Mouse (Mus musculus) midbrain, embryonic 12.5 days (tissue): Measurements from ENCODE around the gene Tfb2m. TPM values are rescaled to one million over a fixed set of nuclear protein-coding genes. Genes with fewer than 3 reads are reported as not detected.

ENCODE experiments used
- ATAC-seq: fragments of 200-750 bp; cut with Nextera tagmentation; 2 replicates; pipeline ENCODE4 v1.8.0; 2017; ENCODE audit warnings: low read depth, moderate TSS enrichment, moderate library complexity; ENCODE audit not compliant: low FRiP score
- H3K27ac ChIP-seq: fragments of 300-500 bp; sonication (generic); replicated peaks from 2 replicates; pipeline ENCODE4 v1.5.1; 2016; ENCODE audit warnings: mild to moderate bottlenecking
- H3K27me3 ChIP-seq: fragments of 300-500 bp; sonication (generic); 2 replicates; pipeline ENCODE4 v1.6.1; 2016; ENCODE audit warnings: mild to moderate bottlenecking
- H3K36me3 ChIP-seq: fragments of 300-500 bp; sonication (generic); 2 replicates; pipeline ENCODE4 v1.6.1; 2016
- H3K4me1 ChIP-seq: fragments of 300-500 bp; sonication (generic); 2 replicates; pipeline ENCODE4 v1.6.1; 2016
- H3K4me2 ChIP-seq: fragments of 300-500 bp; sonication (generic); replicated peaks from 2 replicates; pipeline ENCODE4 v1.6.1; 2016; ENCODE audit warnings: mild to moderate bottlenecking, moderate library complexity
- H3K4me3 ChIP-seq: fragments of 300-500 bp; sonication (generic); 2 replicates; pipeline ENCODE4 v1.5.1; 2016; ENCODE audit warnings: mild to moderate bottlenecking
- H3K9ac ChIP-seq: fragments of 300-500 bp; sonication (generic); replicated peaks from 2 replicates; pipeline ENCODE4 v1.6.1; 2016; ENCODE audit warnings: mild to moderate bottlenecking, moderate library complexity
- H3K9me3 ChIP-seq: fragments of 300-500 bp; sonication (generic); 2 replicates; pipeline ENCODE4 v1.6.1; 2016; ENCODE audit warnings: mild to moderate bottlenecking
- WGBS: fragments of 180-500 bp; shearing (Covaris S2); methylation state at CpG from one replicate; pipeline ENCODE4 v1.1.7; 2016; 5-methylcytosine and 5-hydroxymethylcytosine counted together
- polyA plus RNA-seq: library from polyadenylated mRNA; unstranded; fragments of >200 nt; fragmentation: Nextera tagmentation; extraction: Ambion mirVana; gene quantifications from 2 replicates; pipeline ENCODE4 v1.2.1, GENCODE M21; 2016

Gene Tfb2m
- polyA plus RNA-seq, 1 experiment from 2014 or later, result 24.6 TPM

GRCm38 (mm10) chr1:179578625-179579024 lies 32.6 kb upstream of the Tfb2m start:
- ATAC-seq, result no peak
- H3K27ac ChIP-seq, result no peak overlapping the region
- no peak overlapping the region for H3K4me3 ChIP-seq
- WGBS, result 83% methylated on average over 6 of the region's 6 CpGs
- no peaks in the 10 kb centered on the region for H3K4me1 ChIP-seq
- no peaks in the 10 kb centered on the region for H3K27me3 ChIP-seq
- H3K9ac ChIP-seq, result no peak overlapping the region
- no peak overlapping the region for H3K4me2 ChIP-seq
- H3K36me3 ChIP-seq, result peaks cover 11% of the 10 kb centered on the region
- no peaks in the 10 kb centered on the region for H3K9me3 ChIP-seq

- Histone ChIP-seq H3K4me2 (no peak overlapping the region), H3K27ac (no peak overlapping the region), H3K9me3 (no peaks in the 10 kb centered on the region), H3K4me3 (no peak overlapping the region), H3K36me3 (no peaks in the 10 kb centered on the region), H3K9ac (no peak overlapping the region), H3K4me1 (no peaks in the 10 kb centered on the region), H3K27me3 (no peaks in the 10 kb centered on the region)
- ATAC-seq, result no peak
- WGBS, result 79% methylated on average over 6 of the region's 6 CpGs
Measured at GRCm38 (mm10) chr1:179573650-179574206, 27.7 kb upstream of the Tfb2m start.

GRCm38 (mm10) chr1:179571686-179572085 lies 25.6 kb upstream of the Tfb2m start:
- ATAC-seq, result no peak
- Histone ChIP-seq H3K27me3 (no peaks in the 10 kb centered on the region), H3K4me2 (no peak overlapping the region), H3K9ac (no peak overlapping the region), H3K36me3 (no peaks in the 10 kb centered on the region), H3K9me3 (no peaks in the 10 kb centered on the region), H3K4me3 (no peak overlapping the region), H3K27ac (no peak overlapping the region), H3K4me1 (peaks cover 8% of the 10 kb centered on the region; the same call in 1 of the 2 replicates)
- WGBS, result 88% methylated on average over 4 of the region's 4 CpGs

- Histone ChIP-seq H3K27ac (no peak overlapping the region), H3K4me1 (peaks cover 8% of the 10 kb centered on the region; the same call in 1 of the 2 replicates), H3K9me3 (no peaks in the 10 kb centered on the region), H3K4me3 (no peak overlapping the region), H3K4me2 (no peak overlapping the region), H3K27me3 (no peaks in the 10 kb centered on the region), H3K36me3 (no peaks in the 10 kb centered on the region), H3K9ac (no peak overlapping the region)
- no peak for ATAC-seq
- 88% methylated on average over 1 of the region's 1 CpGs for WGBS
Measured at GRCm38 (mm10) chr1:179570482-179570881, 24.4 kb upstream of the Tfb2m start.

- no peak overlapping the region for H3K27ac ChIP-seq
- no peak for ATAC-seq
- WGBS, result 90% methylated on average over 4 of the region's 4 CpGs
- H3K36me3 ChIP-seq, result no peaks in the 10 kb centered on the region
- no peaks in the 10 kb centered on the region for H3K9me3 ChIP-seq
- H3K9ac ChIP-seq, result no peak overlapping the region
- H3K4me1 ChIP-seq, result peaks cover 8% of the 10 kb centered on the region; the same call in 1 of the 2 replicates
- no peaks in the 10 kb centered on the region for H3K27me3 ChIP-seq
- H3K4me3 ChIP-seq, result no peak overlapping the region
- H3K4me2 ChIP-seq, result no peak overlapping the region
Measured at GRCm38 (mm10) chr1:179568690-179569398, 22.8 kb upstream of the Tfb2m start.

GRCm38 (mm10) chr1:179567558-179567957 lies 21.5 kb upstream of the Tfb2m start:
- WGBS, result 62% methylated on average over 7 of the region's 7 CpGs
- Histone ChIP-seq H3K4me2 (no peak overlapping the region), H3K9me3 (no peaks in the 10 kb centered on the region), H3K27me3 (no peaks in the 10 kb centered on the region), H3K4me1 (peaks cover 14% of the 10 kb centered on the region; the same call in 1 of the 2 replicates), H3K9ac (no peak overlapping the region), H3K4me3 (no peak overlapping the region), H3K36me3 (no peaks in the 10 kb centered on the region), H3K27ac (peak overlapping the region; percentile 52)
- peak; percentile 59 for ATAC-seq

- no peak overlapping the region for H3K9ac ChIP-seq
- H3K27ac ChIP-seq, result 0 out of 2 replicates have a peak overlapping the region, but pooled peaks have one; percentile 30
- no peaks in the 10 kb centered on the region for H3K36me3 ChIP-seq
- no peaks in the 10 kb centered on the region for H3K9me3 ChIP-seq
- no peak for ATAC-seq
- no peaks in the 10 kb centered on the region for H3K27me3 ChIP-seq
- whole genome bisulfite sequencing, result 59% methylated on average over 5 of the region's 5 CpGs
- H3K4me3 ChIP-seq, result no peak overlapping the region
- H3K4me2 ChIP-seq, result no peak overlapping the region
- H3K4me1 ChIP-seq, result peaks cover 14% of the 10 kb centered on the region; the same call in 1 of the 2 replicates
Measured at GRCm38 (mm10) chr1:179563926-179564325, 17.9 kb upstream of the Tfb2m start.

- no peak for ATAC-seq
- H3K27ac ChIP-seq, result no peak overlapping the region
- no peak overlapping the region for H3K4me2 ChIP-seq
- 89% methylated on average over 4 of the region's 4 CpGs for WGBS
- no peaks in the 10 kb centered on the region for H3K36me3 ChIP-seq
- peaks cover 14% of the 10 kb centered on the region; the same call in 1 of the 2 replicates for H3K4me1 ChIP-seq
- H3K4me3 ChIP-seq, result no peak overlapping the region
- H3K9me3 ChIP-seq, result no peaks in the 10 kb centered on the region
- no peak overlapping the region for H3K9ac ChIP-seq
- H3K27me3 ChIP-seq, result no peaks in the 10 kb centered on the region
Measured at GRCm38 (mm10) chr1:179563211-179563610, 17.1 kb upstream of the Tfb2m start.

- no peaks in the 10 kb centered on the region for H3K36me3 ChIP-seq
- WGBS, result 92% methylated on average over 6 of the region's 6 CpGs
- no peak overlapping the region for H3K27ac ChIP-seq
- no peak overlapping the region for H3K9ac ChIP-seq
- no peak overlapping the region for H3K4me2 ChIP-seq
- H3K4me1 ChIP-seq, result peaks cover 6% of the 10 kb centered on the region; the same call in 1 of the 2 replicates
- H3K27me3 ChIP-seq, result no peaks in the 10 kb centered on the region
- no peak overlapping the region for H3K4me3 ChIP-seq
- no peaks in the 10 kb centered on the region for H3K9me3 ChIP-seq
- no peak for ATAC-seq
Measured at GRCm38 (mm10) chr1:179560845-179561430, 14.9 kb upstream of the Tfb2m start.

GRCm38 (mm10) chr1:179559446-179560194 lies 13.6 kb upstream of the Tfb2m start:
- Histone ChIP-seq H3K4me3 (no peak overlapping the region), H3K27me3 (no peaks in the 10 kb centered on the region), H3K9me3 (no peaks in the 10 kb centered on the region), H3K4me2 (no peak overlapping the region), H3K4me1 (peaks cover 6% of the 10 kb centered on the region; the same call in 1 of the 2 replicates), H3K9ac (no peak overlapping the region), H3K27ac (no peak overlapping the region), H3K36me3 (no peaks in the 10 kb centered on the region)
- WGBS, result 88% methylated on average over 10 of the region's 11 CpGs
- ATAC-seq, result no peak

- H3K27me3 ChIP-seq, result no peaks in the 10 kb centered on the region
- no peaks in the 10 kb centered on the region for H3K36me3 ChIP-seq
- 90% methylated on average over 3 of the region's 3 CpGs for WGBS
Measured at GRCm38 (mm10) chr1:179556921-179557320, 10.9 kb upstream of the Tfb2m start.

GRCm38 (mm10) chr1:179553949-179554347 lies 7.9 kb upstream of the Tfb2m start:
- Histone ChIP-seq H3K9me3 (no peaks in the 10 kb centered on the region), H3K4me1 (no peaks in the 10 kb centered on the region), H3K27ac (no peak overlapping the region), H3K36me3 (no peaks in the 10 kb centered on the region), H3K27me3 (no peaks in the 10 kb centered on the region), H3K9ac (no peak overlapping the region), H3K4me3 (no peak overlapping the region), H3K4me2 (no peak overlapping the region)
- WGBS, result 81% methylated on average over 4 of the region's 4 CpGs
- no peak for ATAC-seq

More at GRCm38 (mm10) chr1:179556921-179557320, 10.9 kb upstream of the Tfb2m start:
- no peaks in the 10 kb centered on the region for H3K4me1 ChIP-seq
- no peak overlapping the region for H3K9ac ChIP-seq
- no peak for ATAC-seq
- no peak overlapping the region for H3K27ac ChIP-seq
- no peaks in the 10 kb centered on the region for H3K9me3 ChIP-seq
- no peak overlapping the region for H3K4me2 ChIP-seq
- H3K4me3 ChIP-seq, result no peak overlapping the region
